Comparison of ENCODE assay signal across 7 mouse cellular contexts in genomic region chr5:36738799-36739615, GRCm38 (mm10). TPM values are rescaled to one million over a fixed set of nuclear protein-coding genes. Genes with fewer than 3 reads are reported as not detected.
DNase-seq lines count a peak whose midpoint lies in the region; ATAC-seq lines count a peak whose summit lies in the region.

No protein-coding gene starts in this region.

- no peak for DNase-seq in neural tube, embryonic 10.5 days (ENCODE audit: extremely low spot score, low spot score)
- peak; percentile 64 to 72 for DNase-seq in frontal cortex, adult 2 months (ENCODE audit: extremely low spot score in 1 of 2, low spot score in 1 of 2)
- peak; percentile 59 to 85 for DNase-seq in layer of hippocampus, postnatal 14 days (ENCODE audit: low spot score in 2 of 2)
- DNase-seq in right cerebral cortex, adult 2 months (ENCODE audit: low spot score in 2 of 2), result peak; percentile 49 to 54
- DNase-seq in yolk sac, embryonic 10.5 days (ENCODE audit: low spot score), result no peak

- no peak overlapping the region for H3K4me2 ChIP-seq in neural tube, embryonic 12.5 days (replicated peaks)

- H3K9ac ChIP-seq in neural tube, embryonic 12.5 days, result 0 out of 2 replicates have a peak overlapping the region, but pooled peaks have one; percentile 35

- WGBS in neural tube, embryonic 12.5 days, result 72% methylated on average over 16 of the region's 16 CpGs

- no peaks in the 10 kb centered on the region for H3K27me3 ChIP-seq in neural tube, embryonic 12.5 days (replicated peaks)

- no peaks in the 10 kb centered on the region for H3K4me1 ChIP-seq in neural tube, embryonic 12.5 days

- no peaks in the 10 kb centered on the region for H3K9me3 ChIP-seq in neural tube, embryonic 12.5 days

- ATAC-seq in neural tube, embryonic 12.5 days (ENCODE audit: low FRiP score, low read depth), result no peak
- ATAC-seq in erythroid progenitor cell, adult 5-6 weeks (replicated peaks; ENCODE audit: low FRiP score, poor library complexity, severe bottlenecking), result no peak

- H3K36me3 ChIP-seq in neural tube, embryonic 12.5 days, result no peaks in the 10 kb centered on the region

- H3K4me3 ChIP-seq in neural tube, embryonic 12.5 days, result no peak overlapping the region

- H3K27ac ChIP-seq in neural tube, embryonic 12.5 days, result no peak overlapping the region

RNA-seq across cellular contexts. Expression of gene Bloc1s4, which starts 9.4 kb away (rescaled TPM):
- 29.9 and 32.8 TPM in 2 replicates for polyA plus RNA-seq in neural tube, embryonic 12.5 days (2016; fragmentation: Nextera tagmentation; extraction: Ambion mirVana)
- polyA plus RNA-seq in frontal cortex, adult 2 months (2012; rRNA removed), result 23.4 and 24.0 TPM in 2 replicates
- total RNA-seq in layer of hippocampus, postnatal 14 days (2021), result 10 to 100 TPM; 19.9 to 21.0 TPM
- 5.0 and 10.5 TPM in 2 replicates for total RNA-seq in erythroid progenitor cell, adult 5-6 weeks (2015; ENCODE audit: low replicate concordance)
- total RNA-seq in erythroid progenitor cell, adult 5-6 weeks (2017; ENCODE audit: low replicate concordance), result 7.9 and 13.1 TPM in 2 replicates

RNA-seq across cellular contexts. Expression of gene D5Ertd579e, which starts 43.2 kb away (rescaled TPM):
- 37.3 and 38.3 TPM in 2 replicates for polyA plus RNA-seq in neural tube, embryonic 12.5 days (2016; fragmentation: Nextera tagmentation; extraction: Ambion mirVana)
- polyA plus RNA-seq in frontal cortex, adult 2 months (2012; rRNA removed), result 55.2 and 57.8 TPM in 2 replicates
- total RNA-seq in layer of hippocampus, postnatal 14 days (2021), result 100 to 1,000 TPM in 1 of 2 experiments, 10 to 100 TPM in 1; 99.1 to 118 TPM
- total RNA-seq in erythroid progenitor cell, adult 5-6 weeks (2015; ENCODE audit: low replicate concordance), result 139 and 143 TPM in 2 replicates
- 235 and 242 TPM in 2 replicates for total RNA-seq in erythroid progenitor cell, adult 5-6 weeks (2017; ENCODE audit: low replicate concordance)

RNA-seq across cellular contexts. Expression of gene Mrfap1, which starts 57.6 kb away (rescaled TPM):
- polyA plus RNA-seq in neural tube, embryonic 12.5 days (2016; fragmentation: Nextera tagmentation; extraction: Ambion mirVana), result 472 and 501 TPM in 2 replicates
- 343 and 355 TPM in 2 replicates for polyA plus RNA-seq in frontal cortex, adult 2 months (2012; rRNA removed)
- total RNA-seq in layer of hippocampus, postnatal 14 days (2021), result 100 to 1,000 TPM; 537 to 543 TPM
- total RNA-seq in erythroid progenitor cell, adult 5-6 weeks (2015; ENCODE audit: low replicate concordance), result 94.1 and 105 TPM in 2 replicates
- total RNA-seq in erythroid progenitor cell, adult 5-6 weeks (2017; ENCODE audit: low replicate concordance), result 94.0 and 125 TPM in 2 replicates

Comparison
In these comparisons a context has a peak if more than half of its experiments do, and no peak if none do; other contexts are left out.
1. DNase-seq: peak in frontal cortex, adult 2 months (2 of 2), layer of hippocampus, postnatal 14 days (2 of 2) and right cerebral cortex, adult 2 months (2 of 2); none in neural tube, embryonic 10.5 days (single experiment) and yolk sac, embryonic 10.5 days (single experiment).
2. RNA of gene Mrfap1, which starts 57.6 kb away (total RNA-seq): 537 to 543 TPM in layer of hippocampus, postnatal 14 days; 94.0 to 125 TPM in erythroid progenitor cell, adult 5-6 weeks; every median in the first group is over 4 times any median in the second.